Mouse (Mus musculus): ENCODE data around the gene Amz2.

GRCm38 (mm10) chr11:109380662-109381061, 45.1 kb upstream of the Amz2 start:
- no peak for TF ChIP-seq CTCF (IDR thresholded peaks at IDR 0.05; ENCODE audit: low read depth, low read length)
- TF ChIP-seq TAL1 (conservative IDR thresholded peaks at IDR 0.05; ENCODE audit: low read depth, low read length) = no peak
- TF ChIP-seq GATA1 (IDR thresholded peaks at IDR 0.05; ENCODE audit: borderline replicate concordance, low read length) = no peak
- no peak for TF ChIP-seq POLR2AphosphoS5 (IDR thresholded peaks at IDR 0.05; ENCODE audit: insufficient replicate concordance, low read depth, low read length)
- no peak for TF ChIP-seq GATA2 (IDR thresholded peaks at IDR 0.05; ENCODE audit: borderline replicate concordance, low read depth, low read length)
